Mouse (Mus musculus) layer of hippocampus, postnatal 14 days (tissue): ENCODE measurements at regions not wholly inside any gene's neighbourhood (a gene's known extent, or its start where the extent isn't known, plus 50 kb on each side); places are given as distances from the start of the nearest gene placed in this dataset.

Experiments
- DNase-seq, 2 experiments: peaks; one replicate each; pipeline ENCODE4 v3.0.0; 2021 to 2022; ENCODE audit warnings: low spot score in 2 of 2, mixed read lengths in 1 of 2

- DNase-seq, result no peak
Observed at GRCm38 (mm10) chr14:100889163-100890157, 310.7 kb downstream of the Prr30 start.

GRCm38 (mm10) chr14:100883115-100883514, 317.0 kb downstream of the Prr30 start:
- no peak for DNase-seq

GRCm38 (mm10) chr14:100880103-100880502, 320.0 kb downstream of the Prr30 start:
- DNase-seq, result no peak

GRCm38 (mm10) chr14:100867790-100868189, 332.3 kb downstream of the Prr30 start:
- DNase-seq, result no peak

- no peak for DNase-seq
Observed at GRCm38 (mm10) chr14:100864792-100865191, 335.3 kb downstream of the Prr30 start.

- no peak for DNase-seq
Observed at GRCm38 (mm10) chr14:100864164-100864563, 336.0 kb downstream of the Prr30 start.

GRCm38 (mm10) chr14:100842828-100843227, 357.3 kb downstream of the Prr30 start:
- DNase-seq, result no peak
